Mouse (Mus musculus) CH12.LX (cell line): Measurements from ENCODE around the gene Klhl15.
A peak's percentile ranks its signal among the peaks of the same experiment; 100 is the strongest.

Experiments
- BHLHE40 ChIP-seq: IDR thresholded peaks from 2 replicates; pipeline ENCODE4 v1.6.1; 2011; ENCODE audit warnings: mild to moderate bottlenecking, low read depth, low read length, improper control_type of control experiment
- CTCF ChIP-seq, 2 experiments: IDR thresholded peaks in 1 of 2; conservative IDR thresholded peaks in 1 of 2; 2 replicates each; pipeline ENCODE4 v1.5.1; 2011 to 2012; ENCODE audit warnings: low read depth in 2 of 2, low read length in 2 of 2, improper control_type of control experiment in 1 of 2, inconsistent platforms in 1 of 2, mild to moderate bottlenecking in 1 of 2, moderate library complexity in 1 of 2
- ELF1 ChIP-seq: IDR thresholded peaks from 2 replicates; pipeline ENCODE4 v1.6.1; 2014; ENCODE audit warnings: low read depth, mild to moderate bottlenecking, inconsistent platforms, low read length, improper control_type of control experiment
- EP300 ChIP-seq: IDR thresholded peaks from 2 replicates; pipeline ENCODE4 v1.6.1; 2011; ENCODE audit warnings: low read length, improper control_type of control experiment
- GABPA ChIP-seq: IDR thresholded peaks from 2 replicates; pipeline ENCODE4 v1.6.1; 2012; ENCODE audit warnings: low read depth, low read length, improper control_type of control experiment, inconsistent platforms; ENCODE audit not compliant: insufficient replicate concordance
- HCFC1 ChIP-seq: IDR thresholded peaks from 2 replicates; pipeline ENCODE4 v1.6.1; 2012; ENCODE audit warnings: low read depth, mild to moderate bottlenecking, inconsistent platforms, low read length, improper control_type of control experiment
- MXI1 ChIP-seq: IDR thresholded peaks from 2 replicates; pipeline ENCODE4 v1.6.1; 2011; ENCODE audit warnings: mild to moderate bottlenecking, low read depth, low read length, improper control_type of control experiment
- POLR2A ChIP-seq: IDR thresholded peaks from 2 replicates; pipeline ENCODE4 v1.6.1; 2011; ENCODE audit warnings: low read depth, mild to moderate bottlenecking, improper control_type of control experiment, low read length
- ZKSCAN1 ChIP-seq: IDR thresholded peaks from 2 replicates; pipeline ENCODE4 v1.6.1; 2012; ENCODE audit warnings: low read depth, inconsistent platforms, low read length, improper control_type of control experiment, borderline replicate concordance

- TF ChIP-seq CTCF (conservative IDR thresholded peaks at IDR 0.05 in 1 of 2, IDR thresholded peaks at IDR 0.05 in 1 of 2; ENCODE audit: low read depth in 2 of 2, low read length in 2 of 2) (no peak), HCFC1 (no peak), POLR2A (no peak), MXI1 (no peak), EP300 (no peak), GABPA (no peak), BHLHE40 (0 out of 2 replicates have a peak, but pooled peaks have one; percentile 8), ZKSCAN1 (no peak), ELF1 (no peak)
Measured at GRCm38 (mm10) chrX:94233936-94234531, 365 bp upstream of the Klhl15 start.
